Mouse (Mus musculus): ENCODE data around the gene Dpf1. TPM values are rescaled to one million over a fixed set of nuclear protein-coding genes. Genes with fewer than 3 reads are reported as not detected.
A peak's percentile ranks its signal among the peaks of the same experiment; 100 is the strongest.

Dpf1 gene
- total RNA-seq, 2 experiments from 2014 or later = 2.4 to 2.7 TPM

DNA sequence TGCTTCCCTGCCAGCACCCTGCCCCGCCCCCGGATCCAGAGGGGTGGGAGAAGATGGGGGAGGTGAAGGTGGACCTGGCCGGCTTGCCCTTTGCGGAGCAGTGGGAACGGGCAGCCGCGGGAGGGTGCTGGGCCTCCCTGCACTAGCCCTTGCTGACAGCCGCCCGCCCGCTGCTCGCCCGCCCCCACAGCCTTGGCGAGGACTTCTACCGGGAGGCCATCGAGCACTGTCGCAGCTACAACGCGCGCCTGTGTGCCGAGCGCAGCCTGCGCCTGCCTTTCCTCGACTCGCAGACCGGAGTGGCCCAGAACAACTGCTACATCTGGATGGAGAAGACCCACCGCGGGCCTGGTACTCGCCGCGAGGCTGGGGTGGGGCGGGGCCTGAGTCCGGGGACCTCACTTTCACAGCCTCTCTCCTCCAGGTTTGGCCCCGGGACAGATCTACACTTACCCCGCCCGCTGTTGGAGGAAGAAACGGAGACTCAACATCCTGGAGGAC is 5.5 kb downstream of the Dpf1 start:
- DNase-seq (ENCODE audit: low spot score) = peak; percentile 38

DNA sequence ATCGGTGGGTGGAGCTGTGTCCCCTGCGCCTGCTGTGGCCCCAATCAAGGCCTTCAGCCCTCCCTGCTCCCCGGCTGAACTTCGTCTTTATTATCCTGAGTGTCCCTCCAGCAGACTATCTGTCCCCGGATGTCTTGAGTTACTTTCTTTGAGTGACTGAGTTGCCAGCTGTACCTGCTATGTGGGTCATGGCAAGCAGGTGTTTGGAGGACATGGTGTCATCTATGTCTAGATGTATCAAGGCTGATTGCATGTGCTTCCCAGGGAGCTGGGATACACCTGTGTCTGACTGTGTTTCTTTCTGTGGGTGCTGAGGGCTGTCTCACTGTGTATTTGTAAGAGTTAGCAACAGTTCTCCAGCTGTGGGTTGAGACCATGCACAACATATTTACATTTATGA is 6.0 kb downstream of the Dpf1 start:
- no peak for DNase-seq (ENCODE audit: low spot score)

DNA sequence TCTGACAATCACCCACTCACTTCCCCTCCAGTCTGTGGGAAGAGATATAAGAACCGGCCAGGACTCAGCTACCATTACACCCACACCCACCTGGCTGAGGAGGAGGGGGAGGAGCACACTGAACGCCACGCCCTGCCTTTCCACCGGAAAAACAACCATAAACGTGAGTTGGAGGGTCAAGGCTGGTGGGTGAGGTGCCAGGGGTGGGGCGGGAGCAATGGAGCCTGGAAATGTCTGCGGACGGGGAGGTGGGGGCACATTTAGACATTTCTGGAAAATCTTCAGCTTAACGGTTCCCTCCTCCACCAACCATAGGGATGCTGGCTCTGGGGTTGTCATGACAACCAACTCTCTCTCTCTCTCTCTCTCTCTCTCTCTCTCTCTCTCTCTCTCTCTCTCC is 9.3 kb downstream of the Dpf1 start:
- no peak for DNase-seq (ENCODE audit: low spot score)

- no peak for DNase-seq (ENCODE audit: low spot score)
Observed at GRCm38 (mm10) chr7:29313572-29314261, 10.0 kb downstream of the Dpf1 start.

- no peak for DNase-seq (ENCODE audit: low spot score)
Observed at GRCm38 (mm10) chr7:29314844-29315628, 11.3 kb downstream of the Dpf1 start.

- DNase-seq (ENCODE audit: low spot score) = no peak
Observed at GRCm38 (mm10) chr7:29316137-29316734, 12.5 kb downstream of the Dpf1 start.

DNA sequence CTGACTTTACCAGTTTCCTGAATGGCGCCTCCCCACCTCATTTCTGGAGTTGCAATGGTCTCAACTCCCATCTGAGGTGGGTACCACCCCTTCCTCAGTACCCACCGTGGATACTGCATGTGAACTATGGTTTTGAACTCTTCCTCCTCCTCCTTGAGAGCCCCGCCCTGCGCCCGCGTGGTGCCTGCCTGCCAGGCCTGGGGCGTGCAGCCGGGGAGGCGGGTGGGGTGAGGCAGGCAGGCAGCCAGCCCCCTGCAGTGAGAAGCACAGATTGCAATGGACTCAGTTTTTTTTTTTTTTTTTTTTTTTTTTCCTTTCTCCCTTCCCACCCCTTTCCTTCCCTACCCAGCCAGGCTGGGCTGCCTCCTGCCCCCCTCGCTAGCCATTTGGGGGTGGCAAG is 13.2 kb downstream of the Dpf1 start:
- no peak for DNase-seq (ENCODE audit: low spot score)

- no peak for DNase-seq (ENCODE audit: low spot score)
Observed at GRCm38 (mm10) chr7:29317558-29317957, 13.8 kb downstream of the Dpf1 start.

DNA sequence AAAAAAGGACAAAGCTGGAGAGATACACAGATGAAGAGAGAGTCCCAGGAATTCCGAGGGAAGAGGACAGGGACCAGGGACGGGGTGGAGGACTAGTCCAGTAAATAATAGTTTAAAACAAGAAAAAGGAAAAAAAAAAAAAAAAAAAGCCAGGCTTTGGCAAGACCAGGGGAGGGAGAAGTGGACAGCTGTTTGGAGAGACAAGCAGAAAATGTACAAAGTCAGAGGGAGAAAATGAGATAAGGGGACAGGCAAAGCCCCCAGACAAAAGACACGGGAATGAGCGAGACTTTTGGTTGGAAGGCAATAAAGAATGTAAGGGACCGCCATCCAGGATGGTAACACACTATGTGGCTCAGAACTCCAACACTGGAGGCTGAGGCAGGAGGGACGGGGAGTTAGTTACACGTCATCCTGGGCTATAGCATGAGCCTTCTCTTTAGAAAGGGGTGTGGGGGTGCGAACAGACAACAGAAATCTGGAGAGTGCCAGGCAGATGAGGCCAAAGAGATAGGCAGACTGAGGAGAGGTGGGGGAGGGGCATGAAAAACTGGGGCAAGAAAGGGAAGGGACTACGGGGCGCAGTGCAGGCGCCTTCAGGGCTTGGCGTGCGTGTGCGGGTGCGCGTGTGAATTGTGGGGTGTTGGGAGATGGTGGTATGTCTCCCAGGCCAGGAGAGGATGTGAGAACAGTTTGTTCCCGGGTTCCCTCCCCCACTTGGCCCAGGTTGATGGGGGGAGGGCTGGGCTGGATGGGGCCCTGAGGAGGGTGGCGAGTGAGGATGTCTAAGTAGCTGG is 14.6 kb downstream of the Dpf1 start:
- peak; percentile 62 for DNase-seq (ENCODE audit: low spot score)

GRCm38 (mm10) chr7:29319337-29320307 is 15.9 kb downstream of the Dpf1 start:
- no peak for DNase-seq (ENCODE audit: low spot score)

GRCm38 (mm10) chr7:29327087-29327486 is 23.3 kb downstream of the Dpf1 start:
- no peak for DNase-seq (ENCODE audit: low spot score)

DNA sequence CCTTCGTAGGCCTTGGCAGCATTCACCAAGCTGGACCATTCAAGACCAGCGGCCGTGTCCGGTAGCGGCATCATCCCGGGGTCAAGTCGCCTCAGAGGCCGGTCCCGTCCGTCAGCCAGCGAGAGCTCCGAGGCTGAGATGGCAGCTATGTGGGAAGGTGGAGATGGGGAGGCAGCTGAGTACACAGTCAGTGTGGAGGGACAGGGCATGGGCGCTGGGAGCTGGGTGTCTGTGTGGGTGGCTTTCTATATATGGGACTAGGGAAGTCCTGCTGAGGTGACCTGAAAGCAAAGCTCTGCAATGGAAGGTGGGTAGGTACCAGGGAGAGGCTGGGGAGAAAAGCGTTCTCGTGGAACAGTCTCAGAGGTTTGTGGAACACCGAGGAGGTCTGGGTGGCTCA is 25.2 kb downstream of the Dpf1 start:
- DNase-seq (ENCODE audit: low spot score) = no peak

- no peak for DNase-seq (ENCODE audit: low spot score)
Observed at GRCm38 (mm10) chr7:29334156-29334555, 30.4 kb downstream of the Dpf1 start.

DNA sequence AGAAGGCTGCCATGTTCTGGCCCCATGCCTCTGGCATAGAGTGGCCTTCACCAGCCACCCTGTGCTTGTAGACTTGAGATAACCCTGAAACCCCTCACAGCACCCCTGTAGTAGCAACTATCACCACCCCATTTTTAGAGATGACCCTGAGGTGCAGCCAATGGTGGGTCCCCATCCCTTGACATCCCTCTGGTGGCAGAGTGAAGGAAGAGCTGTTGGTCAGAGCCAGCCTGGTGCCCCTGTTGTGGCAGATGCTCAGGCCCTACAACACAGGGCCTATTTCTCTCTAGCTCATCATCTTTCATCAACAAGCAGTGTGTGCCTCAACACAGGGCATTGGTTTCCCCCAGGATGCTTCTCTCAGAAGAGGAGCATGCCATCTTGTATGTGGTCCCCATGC is 31.5 kb downstream of the Dpf1 start:
- no peak for DNase-seq (ENCODE audit: low spot score)

DNA sequence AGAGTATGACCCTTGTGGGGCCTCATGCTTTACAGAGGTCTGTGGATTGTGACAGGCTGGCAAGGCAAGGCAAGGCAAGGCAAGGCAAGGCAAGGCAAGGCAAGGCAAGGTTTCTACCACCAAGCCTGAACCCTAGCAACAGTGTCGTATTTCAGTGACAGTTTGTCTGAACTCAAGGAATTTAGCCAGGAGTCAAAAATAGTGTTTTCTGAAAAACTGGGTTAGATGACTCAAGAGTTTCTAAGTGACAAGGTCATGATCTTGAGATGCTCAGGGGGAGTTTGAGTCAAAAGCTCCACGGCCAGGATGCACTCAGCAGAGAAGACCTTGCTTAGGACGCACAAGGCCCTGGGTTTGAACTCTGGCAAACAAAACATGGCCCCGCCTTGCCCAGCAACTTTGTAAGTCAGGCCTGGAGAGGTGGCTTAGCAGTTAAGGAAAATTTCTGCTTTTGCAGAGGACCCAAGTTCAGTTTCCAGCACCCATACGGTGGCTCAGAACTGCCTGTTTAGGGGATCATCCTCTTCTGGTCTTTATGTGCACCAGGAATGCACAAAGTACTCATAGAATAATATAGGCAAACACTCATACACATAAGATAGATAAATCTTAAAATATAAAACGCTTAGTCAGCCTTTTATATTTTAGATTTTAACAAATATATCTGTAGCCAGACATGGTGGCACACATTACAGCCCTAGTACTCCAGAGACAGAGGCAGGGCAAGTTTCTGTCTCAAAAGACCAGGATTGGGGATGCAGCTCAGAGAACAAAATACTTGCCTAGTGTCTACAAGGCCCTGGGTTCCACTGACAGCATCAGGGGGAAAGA is 32.3 kb downstream of the Dpf1 start:
- no peak for DNase-seq (ENCODE audit: low spot score)

- no peak for DNase-seq (ENCODE audit: low spot score)
Observed at GRCm38 (mm10) chr7:29336795-29337319, 33.1 kb downstream of the Dpf1 start.

GRCm38 (mm10) chr7:29337766-29338165 is 34.0 kb downstream of the Dpf1 start:
- DNase-seq (ENCODE audit: low spot score) = no peak

- no peak for DNase-seq (ENCODE audit: low spot score)
Observed at GRCm38 (mm10) chr7:29338351-29338919, 34.7 kb downstream of the Dpf1 start.
